Mouse (Mus musculus): ENCODE results near the gene Dpp10. TPM values are rescaled to one million over a fixed set of nuclear protein-coding genes. Genes with fewer than 3 reads are reported as not detected.

The Dpp10 gene
- polyA plus RNA-seq, 1 experiment from 2014 or later: 35.6 TPM

- 85% methylated on average over 1 of the region's 1 CpGs for WGBS
- Histone ChIP-seq H3K36me3 (ENCODE audit: control insufficient read depth, insufficient read depth, low read length) (no peaks in the 10 kb centered on the region), H3K4me2 (ENCODE audit: low read depth, low read length) (no peak overlapping the region), H3K27ac (ENCODE audit: low read depth, low read length) (no peak overlapping the region), H3K4me3 (ENCODE audit: low read depth, low read length) (no peak overlapping the region), H3K9me3 (ENCODE audit: control insufficient read depth, low read length) (no peaks in the 10 kb centered on the region), H3K9ac (replicated peaks; ENCODE audit: low read depth, low read length) (no peak overlapping the region), H3K27me3 (ENCODE audit: control insufficient read depth, insufficient read depth, low read length) (no peaks in the 10 kb centered on the region), H3K4me1 (ENCODE audit: control insufficient read depth, insufficient read depth, low read length) (no peaks in the 10 kb centered on the region)
- ATAC-seq (ENCODE audit: low read depth): no peak
Measured at GRCm38 (mm10) chr1:123573713-123574112, 471.6 kb downstream of the Dpp10 start.

- WGBS: 84% methylated on average over 1 of the region's 1 CpGs
Measured at GRCm38 (mm10) chr1:123542496-123542895, 502.9 kb downstream of the Dpp10 start.

DNA sequence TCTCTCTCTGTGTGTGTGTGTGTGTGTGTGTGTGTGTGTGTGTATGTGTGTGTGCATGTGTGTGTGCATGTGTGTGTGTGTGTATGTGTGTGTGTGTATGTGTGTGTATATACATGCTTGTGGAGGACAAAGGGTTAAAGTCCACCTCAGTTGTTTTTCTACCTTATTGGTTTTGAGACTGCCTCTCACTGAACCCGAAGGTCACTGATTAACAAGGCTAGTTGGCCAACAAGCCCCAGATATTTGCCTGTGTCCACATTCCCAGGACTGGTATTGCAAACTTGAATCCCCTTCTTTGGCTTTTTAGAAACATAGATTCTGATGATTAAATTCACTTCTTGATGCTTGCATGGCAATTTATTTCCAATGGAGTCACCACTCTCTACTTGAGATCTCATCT lies 577.6 kb downstream of the Dpp10 start:
- Histone ChIP-seq H3K4me3 (ENCODE audit: low read depth, low read length) (no peak overlapping the region), H3K9me3 (ENCODE audit: control insufficient read depth, low read length) (no peaks in the 10 kb centered on the region), H3K4me2 (ENCODE audit: low read depth, low read length) (no peak overlapping the region), H3K4me1 (ENCODE audit: control insufficient read depth, insufficient read depth, low read length) (no peaks in the 10 kb centered on the region), H3K27ac (ENCODE audit: low read depth, low read length) (no peak overlapping the region), H3K36me3 (ENCODE audit: control insufficient read depth, insufficient read depth, low read length) (no peaks in the 10 kb centered on the region), H3K9ac (replicated peaks; ENCODE audit: low read depth, low read length) (no peak overlapping the region), H3K27me3 (ENCODE audit: control insufficient read depth, insufficient read depth, low read length) (no peaks in the 10 kb centered on the region)
- WGBS: 58% methylated on average over 1 of the region's 1 CpGs
- no peak for ATAC-seq (ENCODE audit: low read depth)

More at GRCm38 (mm10) chr1:123542496-123542895, 502.9 kb downstream of the Dpp10 start:
- no peak for ATAC-seq (ENCODE audit: low read depth)
- no peak overlapping the region for H3K4me3 ChIP-seq (ENCODE audit: low read depth, low read length)
- no peak overlapping the region for H3K27ac ChIP-seq (ENCODE audit: low read depth, low read length)
- no peak overlapping the region for H3K4me2 ChIP-seq (ENCODE audit: low read depth, low read length)
- no peaks in the 10 kb centered on the region for H3K9me3 ChIP-seq (ENCODE audit: control insufficient read depth, low read length)
- no peaks in the 10 kb centered on the region for H3K27me3 ChIP-seq (ENCODE audit: control insufficient read depth, insufficient read depth, low read length)
- H3K4me1 ChIP-seq (ENCODE audit: control insufficient read depth, insufficient read depth, low read length): no peaks in the 10 kb centered on the region
- H3K36me3 ChIP-seq (ENCODE audit: control insufficient read depth, insufficient read depth, low read length): no peaks in the 10 kb centered on the region
- H3K9ac ChIP-seq (replicated peaks; ENCODE audit: low read depth, low read length): no peak overlapping the region

DNA sequence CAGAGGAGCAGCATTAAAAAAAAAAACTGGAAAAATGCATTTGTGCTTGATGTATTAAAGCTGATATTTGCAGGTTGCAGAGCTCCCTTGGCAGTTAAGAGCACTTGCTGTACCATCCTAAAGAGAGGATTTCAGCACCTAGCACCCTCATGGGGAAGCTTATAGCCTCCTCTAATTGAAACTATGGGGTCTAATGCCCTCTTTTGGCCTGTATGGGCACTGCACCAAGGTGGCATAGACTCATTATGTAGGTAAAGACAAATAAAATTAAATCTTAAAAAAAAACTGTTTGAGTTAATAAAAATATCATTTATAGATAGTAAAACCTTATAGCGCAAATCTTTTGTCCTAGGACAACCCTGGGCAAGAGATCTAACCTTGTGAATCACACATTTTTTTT lies 631.2 kb downstream of the Dpp10 start:
- no peak for ATAC-seq (ENCODE audit: low read depth)
- Histone ChIP-seq H3K4me3 (ENCODE audit: low read depth, low read length) (no peak overlapping the region), H3K27ac (ENCODE audit: low read depth, low read length) (no peak overlapping the region), H3K4me1 (ENCODE audit: control insufficient read depth, insufficient read depth, low read length) (no peaks in the 10 kb centered on the region), H3K9me3 (ENCODE audit: control insufficient read depth, low read length) (no peaks in the 10 kb centered on the region), H3K27me3 (ENCODE audit: control insufficient read depth, insufficient read depth, low read length) (no peaks in the 10 kb centered on the region), H3K4me2 (ENCODE audit: low read depth, low read length) (no peak overlapping the region), H3K9ac (replicated peaks; ENCODE audit: low read depth, low read length) (no peak overlapping the region), H3K36me3 (ENCODE audit: control insufficient read depth, insufficient read depth, low read length) (no peaks in the 10 kb centered on the region)
- WGBS: 45% methylated on average over 1 of the region's 1 CpGs

DNA sequence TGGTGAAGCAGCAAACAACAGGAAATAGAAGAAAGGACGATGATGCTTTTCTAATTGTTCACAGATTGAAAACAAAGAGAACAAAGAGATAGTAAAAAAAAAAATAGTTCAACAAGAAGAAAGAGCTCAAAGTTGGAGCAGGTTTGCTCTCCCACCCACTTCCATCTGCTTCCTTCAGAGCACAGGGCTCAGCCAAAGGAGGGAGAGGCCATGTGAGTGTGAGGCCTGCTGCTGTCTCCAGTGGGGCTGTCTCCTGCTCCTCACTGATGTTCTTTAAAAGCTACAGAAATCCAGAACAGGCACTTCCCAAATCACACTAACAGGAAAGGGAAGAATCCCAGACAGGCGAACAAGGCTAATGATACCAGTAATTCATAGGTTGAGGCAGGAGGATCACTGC lies 694.1 kb downstream of the Dpp10 start:
- Histone ChIP-seq H3K27ac (ENCODE audit: low read depth, low read length) (no peak overlapping the region), H3K27me3 (ENCODE audit: control insufficient read depth, insufficient read depth, low read length) (no peaks in the 10 kb centered on the region), H3K4me3 (ENCODE audit: low read depth, low read length) (no peak overlapping the region), H3K9ac (replicated peaks; ENCODE audit: low read depth, low read length) (no peak overlapping the region), H3K4me2 (ENCODE audit: low read depth, low read length) (no peak overlapping the region), H3K4me1 (ENCODE audit: control insufficient read depth, insufficient read depth, low read length) (no peaks in the 10 kb centered on the region), H3K9me3 (ENCODE audit: control insufficient read depth, low read length) (no peaks in the 10 kb centered on the region), H3K36me3 (ENCODE audit: control insufficient read depth, insufficient read depth, low read length) (no peaks in the 10 kb centered on the region)
- no peak for ATAC-seq (ENCODE audit: low read depth)
- WGBS: 72% methylated on average over 2 of the region's 2 CpGs

DNA sequence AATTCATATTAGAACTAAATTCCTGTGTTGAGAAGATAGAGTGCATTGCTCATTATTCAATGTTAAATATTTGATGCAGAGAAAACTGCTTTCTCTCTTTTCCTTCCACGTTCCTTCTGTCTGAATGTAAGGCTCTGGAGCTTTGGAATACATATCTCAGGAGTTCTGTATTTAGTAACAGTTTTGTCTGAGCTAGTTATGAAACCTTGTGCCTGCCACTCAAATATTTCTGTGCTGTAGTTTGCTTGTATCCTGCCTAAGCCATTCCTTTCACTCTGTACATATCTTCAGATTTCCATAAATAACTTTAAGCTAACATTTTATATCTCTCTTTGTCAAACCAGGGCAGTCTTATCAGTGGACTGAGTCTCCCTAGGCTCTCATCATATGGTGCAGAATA lies 707.5 kb downstream of the Dpp10 start:
- H3K27ac ChIP-seq (ENCODE audit: low read depth, low read length): no peak overlapping the region
- no peak overlapping the region for H3K4me3 ChIP-seq (ENCODE audit: low read depth, low read length)
- no peaks in the 10 kb centered on the region for H3K9me3 ChIP-seq (ENCODE audit: control insufficient read depth, low read length)
- no peaks in the 10 kb centered on the region for H3K4me1 ChIP-seq (ENCODE audit: control insufficient read depth, insufficient read depth, low read length)
- 66% methylated on average over 1 of the region's 1 CpGs for WGBS
- H3K27me3 ChIP-seq (ENCODE audit: control insufficient read depth, insufficient read depth, low read length): no peaks in the 10 kb centered on the region
- no peak overlapping the region for H3K4me2 ChIP-seq (ENCODE audit: low read depth, low read length)
- H3K9ac ChIP-seq (replicated peaks; ENCODE audit: low read depth, low read length): no peak overlapping the region
- H3K36me3 ChIP-seq (ENCODE audit: control insufficient read depth, insufficient read depth, low read length): no peaks in the 10 kb centered on the region
- ATAC-seq (ENCODE audit: low read depth): no peak

GRCm38 (mm10) chr1:123316886-123317285 lies 728.5 kb downstream of the Dpp10 start:
- Histone ChIP-seq H3K36me3 (ENCODE audit: control insufficient read depth, insufficient read depth, low read length) (no peaks in the 10 kb centered on the region), H3K4me3 (ENCODE audit: low read depth, low read length) (no peak overlapping the region), H3K4me2 (ENCODE audit: low read depth, low read length) (no peak overlapping the region), H3K9me3 (ENCODE audit: control insufficient read depth, low read length) (no peaks in the 10 kb centered on the region), H3K27ac (ENCODE audit: low read depth, low read length) (no peak overlapping the region), H3K4me1 (ENCODE audit: control insufficient read depth, insufficient read depth, low read length) (no peaks in the 10 kb centered on the region), H3K9ac (replicated peaks; ENCODE audit: low read depth, low read length) (no peak overlapping the region), H3K27me3 (ENCODE audit: control insufficient read depth, insufficient read depth, low read length) (no peaks in the 10 kb centered on the region)
- ATAC-seq (ENCODE audit: low read depth): no peak
- 88% methylated on average over 2 of the region's 2 CpGs for WGBS

Data from neural tube, embryonic 14.5 days (tissue).